Mouse (Mus musculus) embryo, embryonic 10.5 days (tissue): Measurements from ENCODE around the gene Cdc42bpg.
A peak's percentile ranks its signal among the peaks of the same experiment; 100 is the strongest.

ENCODE experiments used
- DNase-seq: peaks from one replicate; pipeline ENCODE4 v3.0.0-alpha.2; 2015; ENCODE audit warnings: low spot score

The Cdc42bpg gene

GRCm38 (mm10) chr19:6306137-6306551 lies at the start of gene Cdc42bpg:
TSS of gene Cdc42bpg (plus strand) at chr19:6306456.
- peak; percentile 83 for DNase-seq

GRCm38 (mm10) chr19:6260428-6260827 lies 45.8 kb upstream of the Cdc42bpg start:
- DNase-seq, result peak; percentile 46

GRCm38 (mm10) chr19:6260946-6261345 lies 45.3 kb upstream of the Cdc42bpg start:
- DNase-seq, result no peak

- DNase-seq, result no peak
Observed at GRCm38 (mm10) chr19:6261379-6261778, 44.9 kb upstream of the Cdc42bpg start.

GRCm38 (mm10) chr19:6262222-6262621 lies 44.0 kb upstream of the Cdc42bpg start:
- DNase-seq, result peak; percentile 72

- no peak for DNase-seq
Observed at GRCm38 (mm10) chr19:6262839-6263433, 43.3 kb upstream of the Cdc42bpg start.

GRCm38 (mm10) chr19:6264200-6264599 lies 42.1 kb upstream of the Cdc42bpg start:
- DNase-seq, result no peak

GRCm38 (mm10) chr19:6264945-6265344 lies 41.3 kb upstream of the Cdc42bpg start:
- no peak for DNase-seq

- no peak for DNase-seq
Observed at GRCm38 (mm10) chr19:6265727-6266182, 40.5 kb upstream of the Cdc42bpg start.

- DNase-seq, result no peak
Observed at GRCm38 (mm10) chr19:6267306-6268169, 38.7 kb upstream of the Cdc42bpg start.

- peak; percentile 95 for DNase-seq
Observed at GRCm38 (mm10) chr19:6268170-6268528, 38.1 kb upstream of the Cdc42bpg start.

GRCm38 (mm10) chr19:6268670-6269132 lies 37.6 kb upstream of the Cdc42bpg start:
- DNase-seq, result no peak

GRCm38 (mm10) chr19:6269798-6270475 lies 36.3 kb upstream of the Cdc42bpg start:
- no peak for DNase-seq

- no peak for DNase-seq
Observed at GRCm38 (mm10) chr19:6270661-6271060, 35.6 kb upstream of the Cdc42bpg start.

GRCm38 (mm10) chr19:6271206-6271605 lies 35.0 kb upstream of the Cdc42bpg start:
- no peak for DNase-seq

GRCm38 (mm10) chr19:6272053-6272452 lies 34.2 kb upstream of the Cdc42bpg start:
- DNase-seq, result no peak

GRCm38 (mm10) chr19:6272738-6273137 lies 33.5 kb upstream of the Cdc42bpg start:
- DNase-seq, result no peak

- no peak for DNase-seq
Observed at GRCm38 (mm10) chr19:6273592-6273991, 32.7 kb upstream of the Cdc42bpg start.

- no peak for DNase-seq
Observed at GRCm38 (mm10) chr19:6273998-6274608, 32.2 kb upstream of the Cdc42bpg start.

- DNase-seq, result no peak
Observed at GRCm38 (mm10) chr19:6275740-6276389, 30.4 kb upstream of the Cdc42bpg start.
